Mouse (Mus musculus) intestine, embryonic 15.5 days (tissue): Measurements from ENCODE around the gene Il9r. TPM values are rescaled to one million over a fixed set of nuclear protein-coding genes. Genes with fewer than 3 reads are reported as not detected.

Experiments used
- ATAC-seq: fragments of 200-750 bp; cut with Nextera tagmentation; 2 replicates; pipeline ENCODE4 v1.8.0; 2017; ENCODE audit warnings: moderate TSS enrichment, moderate library complexity
- H3K27ac ChIP-seq: fragments of 300-500 bp; sonication (generic); 2 replicates; pipeline ENCODE4 v1.5.1; 2015; ENCODE audit warnings: mild to moderate bottlenecking, inconsistent platforms
- H3K27me3 ChIP-seq: fragments of 300-500 bp; sonication (generic); replicated peaks from 2 replicates; pipeline ENCODE4 v1.6.1; 2015; ENCODE audit warnings: inconsistent platforms
- H3K36me3 ChIP-seq: fragments of 300-500 bp; sonication (generic); 2 replicates; pipeline ENCODE4 v1.6.1; 2015; ENCODE audit warnings: inconsistent platforms
- H3K4me1 ChIP-seq: fragments of 300-500 bp; sonication (generic); replicated peaks from 2 replicates; pipeline ENCODE4 v1.6.1; 2015; ENCODE audit warnings: inconsistent platforms
- H3K4me2 ChIP-seq: fragments of 300-500 bp; sonication (generic); replicated peaks from 2 replicates; pipeline ENCODE4 v1.6.1; 2015; ENCODE audit warnings: mild to moderate bottlenecking, inconsistent platforms
- H3K4me3 ChIP-seq: fragments of 300-500 bp; sonication (generic); replicated peaks from 2 replicates; pipeline ENCODE4 v1.5.1; 2015; ENCODE audit warnings: inconsistent platforms
- H3K9ac ChIP-seq: fragments of 300-500 bp; sonication (generic); 2 replicates; pipeline ENCODE4 v1.6.1; 2015; ENCODE audit warnings: inconsistent platforms
- H3K9me3 ChIP-seq: fragments of 300-500 bp; sonication (generic); 2 replicates; pipeline ENCODE4 v1.6.1; 2016; ENCODE audit warnings: inconsistent platforms
- WGBS: fragments of 180-500 bp; shearing (Covaris S2); methylation state at CpG from one replicate; pipeline ENCODE4 v1.1.7; 2015; 5-methylcytosine and 5-hydroxymethylcytosine counted together
- polyA plus RNA-seq: library from polyadenylated mRNA; unstranded; fragments of >200 nt; fragmentation: Nextera tagmentation; extraction: Ambion mirVana; gene quantifications from 2 replicates; pipeline ENCODE4 v1.2.1, GENCODE M21; 2015

Gene Il9r
- polyA plus RNA-seq = 0.09 and 0.11 TPM in 2 replicates

GRCm38 (mm10) chr11:32200075-32200601, at the start of gene Il9r:
Il9r (minus strand) TSS chr11:32200279.
- 69% methylated on average over 10 of the region's 10 CpGs for WGBS
- Histone ChIP-seq H3K27me3 (no peaks in the 10 kb centered on the region), H3K27ac (no peak within 1 kb of the TSS), H3K4me3 (no peak within 1 kb of the TSS), H3K36me3 (no peaks in the 10 kb centered on the region), H3K9me3 (no peaks in the 10 kb centered on the region), H3K4me1 (peaks cover 16% of the 10 kb centered on the region; the same call in 1 of the 2 replicates), H3K4me2 (no peak within 1 kb of the TSS), H3K9ac (no peak within 1 kb of the TSS)
- no peak for ATAC-seq

GRCm38 (mm10) chr11:32248350-32248749, 48.3 kb upstream of the Il9r start:
- Histone ChIP-seq H3K27ac (no peak overlapping the region), H3K4me1 (no peaks in the 10 kb centered on the region), H3K9ac (no peak overlapping the region), H3K27me3 (no peaks in the 10 kb centered on the region), H3K4me3 (no peak overlapping the region), H3K9me3 (no peaks in the 10 kb centered on the region), H3K36me3 (peaks cover 21% of the 10 kb centered on the region), H3K4me2 (no peak overlapping the region)
- ATAC-seq = no peak
- WGBS = 84% methylated on average over 3 of the region's 3 CpGs

GRCm38 (mm10) chr11:32247068-32247467, 47.0 kb upstream of the Il9r start:
- Histone ChIP-seq H3K9ac (no peak overlapping the region), H3K27ac (no peak overlapping the region), H3K27me3 (no peaks in the 10 kb centered on the region), H3K4me1 (no peaks in the 10 kb centered on the region), H3K4me2 (no peak overlapping the region), H3K4me3 (no peak overlapping the region), H3K36me3 (peaks cover 17% of the 10 kb centered on the region), H3K9me3 (no peaks in the 10 kb centered on the region)
- ATAC-seq = no peak

- whole genome bisulfite sequencing = 91% methylated on average over 6 of the region's 6 CpGs
- Histone ChIP-seq H3K9ac (no peak overlapping the region), H3K36me3 (peaks cover 12% of the 10 kb centered on the region), H3K27me3 (no peaks in the 10 kb centered on the region), H3K4me2 (no peak overlapping the region), H3K4me1 (no peaks in the 10 kb centered on the region), H3K27ac (no peak overlapping the region), H3K9me3 (no peaks in the 10 kb centered on the region), H3K4me3 (no peak overlapping the region)
- ATAC-seq = peak; percentile 69
Measured at GRCm38 (mm10) chr11:32245614-32246013, 45.5 kb upstream of the Il9r start.

- no peak for ATAC-seq
- peaks cover 8% of the 10 kb centered on the region; the same call in 1 of the 2 replicates for H3K36me3 ChIP-seq
- H3K4me3 ChIP-seq = no peak overlapping the region
- no peaks in the 10 kb centered on the region for H3K4me1 ChIP-seq
- H3K27me3 ChIP-seq = no peaks in the 10 kb centered on the region
- no peaks in the 10 kb centered on the region for H3K9me3 ChIP-seq
- H3K9ac ChIP-seq = no peak overlapping the region
- no peak overlapping the region for H3K4me2 ChIP-seq
- H3K27ac ChIP-seq = no peak overlapping the region
- 88% methylated on average over 1 of the region's 1 CpGs for WGBS
Measured at GRCm38 (mm10) chr11:32244617-32245016, 44.5 kb upstream of the Il9r start.

GRCm38 (mm10) chr11:32244064-32244463, 44.0 kb upstream of the Il9r start:
- no peaks in the 10 kb centered on the region for H3K27me3 ChIP-seq
- no peak for ATAC-seq
- WGBS = 74% methylated on average over 3 of the region's 3 CpGs
- H3K36me3 ChIP-seq = peaks cover 11% of the 10 kb centered on the region; the same call in 1 of the 2 replicates
- H3K4me3 ChIP-seq = no peak overlapping the region
- no peaks in the 10 kb centered on the region for H3K4me1 ChIP-seq
- H3K4me2 ChIP-seq = no peak overlapping the region
- no peaks in the 10 kb centered on the region for H3K9me3 ChIP-seq
- H3K9ac ChIP-seq = no peak overlapping the region
- H3K27ac ChIP-seq = no peak overlapping the region

- no peaks in the 10 kb centered on the region for H3K4me1 ChIP-seq
- H3K27me3 ChIP-seq = no peaks in the 10 kb centered on the region
- no peak overlapping the region for H3K27ac ChIP-seq
- H3K4me3 ChIP-seq = no peak overlapping the region
- H3K9ac ChIP-seq = no peak overlapping the region
- peaks cover 11% of the 10 kb centered on the region; the same call in 1 of the 2 replicates for H3K36me3 ChIP-seq
- 71% methylated on average over 7 of the region's 7 CpGs for WGBS
- no peaks in the 10 kb centered on the region for H3K9me3 ChIP-seq
- H3K4me2 ChIP-seq = no peak overlapping the region
- ATAC-seq = no peak
Measured at GRCm38 (mm10) chr11:32243205-32243955, 43.3 kb upstream of the Il9r start.

- Histone ChIP-seq H3K36me3 (peaks cover 6% of the 10 kb centered on the region; the same call in 1 of the 2 replicates), H3K9me3 (no peaks in the 10 kb centered on the region)
- 91% methylated on average over 3 of the region's 3 CpGs for WGBS
Measured at GRCm38 (mm10) chr11:32242209-32242608, 42.1 kb upstream of the Il9r start.

GRCm38 (mm10) chr11:32241391-32241790, 41.3 kb upstream of the Il9r start:
- H3K9me3 ChIP-seq = no peaks in the 10 kb centered on the region
- peak; percentile 84 for ATAC-seq
- H3K36me3 ChIP-seq = peaks cover 5% of the 10 kb centered on the region; the same call in 1 of the 2 replicates
- H3K4me2 ChIP-seq = no peak overlapping the region
- no peak overlapping the region for H3K9ac ChIP-seq
- peaks cover 2% of the 10 kb centered on the region; the same call in 1 of the 2 replicates for H3K4me1 ChIP-seq
- no peak overlapping the region for H3K4me3 ChIP-seq
- H3K27me3 ChIP-seq = no peaks in the 10 kb centered on the region
- H3K27ac ChIP-seq = peak overlapping the region; percentile 54

More at GRCm38 (mm10) chr11:32242209-32242608, 42.1 kb upstream of the Il9r start:
- Histone ChIP-seq H3K4me2 (no peak overlapping the region), H3K27me3 (no peaks in the 10 kb centered on the region), H3K4me3 (no peak overlapping the region), H3K9ac (no peak overlapping the region), H3K27ac (0 out of 2 replicates have a peak overlapping the region, but pooled peaks have one; percentile 54), H3K4me1 (0 out of 2 replicates have a peak, but pooled peaks cover 2% of the 10 kb centered on the region)
- no peak for ATAC-seq

GRCm38 (mm10) chr11:32238093-32238860, 38.2 kb upstream of the Il9r start:
- Histone ChIP-seq H3K27ac (no peak overlapping the region), H3K4me1 (peaks cover 22% of the 10 kb centered on the region), H3K9me3 (no peaks in the 10 kb centered on the region), H3K4me3 (no peak overlapping the region), H3K4me2 (no peak overlapping the region), H3K36me3 (peaks cover 13% of the 10 kb centered on the region), H3K27me3 (no peaks in the 10 kb centered on the region), H3K9ac (no peak overlapping the region)
- WGBS = 70% methylated on average over 5 of the region's 5 CpGs
- ATAC-seq = peak; percentile 52

- Histone ChIP-seq H3K9ac (no peak overlapping the region), H3K4me1 (peaks cover 22% of the 10 kb centered on the region), H3K36me3 (peaks cover 13% of the 10 kb centered on the region), H3K27me3 (no peaks in the 10 kb centered on the region), H3K9me3 (no peaks in the 10 kb centered on the region), H3K4me3 (no peak overlapping the region), H3K27ac (no peak overlapping the region), H3K4me2 (no peak overlapping the region)
- ATAC-seq = no peak
- WGBS = 94% methylated on average over 3 of the region's 3 CpGs
Measured at GRCm38 (mm10) chr11:32237411-32237795, 37.3 kb upstream of the Il9r start.

GRCm38 (mm10) chr11:32236712-32237410, 36.8 kb upstream of the Il9r start:
- no peak for ATAC-seq
- Histone ChIP-seq H3K4me1 (peaks cover 22% of the 10 kb centered on the region), H3K4me3 (no peak overlapping the region), H3K4me2 (no peak overlapping the region), H3K36me3 (peaks cover 16% of the 10 kb centered on the region), H3K27me3 (no peaks in the 10 kb centered on the region), H3K27ac (no peak overlapping the region), H3K9ac (no peak overlapping the region), H3K9me3 (no peaks in the 10 kb centered on the region)
- 62% methylated on average over 9 of the region's 9 CpGs for WGBS
